Mouse (Mus musculus): Measurements from ENCODE around the gene Dkk3. TPM values are rescaled to one million over a fixed set of nuclear protein-coding genes. Genes with fewer than 3 reads are reported as not detected.
A peak's percentile ranks its signal among the peaks of the same experiment; 100 is the strongest.

Dkk3 gene
- polyA plus RNA-seq, 1 experiment = 16.8 TPM

DNA sequence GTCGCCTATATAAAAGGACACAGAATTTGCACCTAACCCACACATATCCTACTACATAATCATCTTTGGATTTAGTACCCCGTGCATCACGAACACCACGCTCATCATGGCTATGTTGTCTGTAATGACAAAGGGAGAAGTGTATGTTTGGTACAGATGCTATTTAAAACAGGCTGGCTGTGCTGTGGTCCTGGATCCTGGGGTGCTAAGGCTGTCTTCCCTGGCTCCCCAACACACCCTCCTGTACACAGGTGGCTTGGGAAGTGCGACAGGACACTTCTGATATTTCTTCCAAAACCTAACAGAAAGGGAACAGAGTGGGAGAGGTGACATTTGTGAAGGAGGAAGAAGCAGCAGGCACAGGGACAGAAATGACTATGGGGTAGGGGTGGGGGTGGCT is 35.2 kb downstream of the Dkk3 start:
- WGBS = 95% methylated on average over 5 of the region's 5 CpGs
- no peak for DNase-seq
- Histone ChIP-seq H3K27me3 (replicated peaks; ENCODE audit: control insufficient read depth, insufficient read depth, low read length) (no peaks in the 10 kb centered on the region), H3K4me3 (ENCODE audit: insufficient read depth, low read depth, low read length) (no peak overlapping the region), H3K27ac (ENCODE audit: insufficient read depth, low read depth, low read length) (no peak overlapping the region), H3K36me3 (ENCODE audit: control insufficient read depth, insufficient read depth, low read length) (no peaks in the 10 kb centered on the region), H3K4me1 (ENCODE audit: control insufficient read depth, insufficient read depth, low read length) (peaks cover 6% of the 10 kb centered on the region)
- TF ChIP-seq CTCF (conservative IDR thresholded peaks at IDR 0.05; ENCODE audit: insufficient read depth, insufficient read length, low read depth, low read length) (no peak), POLR2A (IDR thresholded peaks at IDR 0.05; ENCODE audit: low read depth, low read length) (no peak)

- DNase-seq = no peak
- Histone ChIP-seq H3K27ac (ENCODE audit: insufficient read depth, low read depth, low read length) (no peak overlapping the region), H3K27me3 (replicated peaks; ENCODE audit: control insufficient read depth, insufficient read depth, low read length) (no peaks in the 10 kb centered on the region), H3K4me1 (ENCODE audit: control insufficient read depth, insufficient read depth, low read length) (no peaks in the 10 kb centered on the region), H3K36me3 (ENCODE audit: control insufficient read depth, insufficient read depth, low read length) (no peaks in the 10 kb centered on the region), H3K4me3 (ENCODE audit: insufficient read depth, low read depth, low read length) (no peak overlapping the region)
- 87% methylated on average over 11 of the region's 11 CpGs for WGBS
- TF ChIP-seq POLR2A (IDR thresholded peaks at IDR 0.05; ENCODE audit: low read depth, low read length) = no peak
Observed at GRCm38 (mm10) chr7:112121866-112122500, 36.9 kb downstream of the Dkk3 start.

- peak; percentile 70 for DNase-seq
- Histone ChIP-seq H3K4me3 (ENCODE audit: insufficient read depth, low read depth, low read length) (no peak overlapping the region), H3K4me1 (ENCODE audit: control insufficient read depth, insufficient read depth, low read length) (no peaks in the 10 kb centered on the region), H3K36me3 (ENCODE audit: control insufficient read depth, insufficient read depth, low read length) (no peaks in the 10 kb centered on the region), H3K27ac (ENCODE audit: insufficient read depth, low read depth, low read length) (no peak overlapping the region), H3K27me3 (replicated peaks; ENCODE audit: control insufficient read depth, insufficient read depth, low read length) (no peaks in the 10 kb centered on the region)
- no peak for TF ChIP-seq POLR2A (IDR thresholded peaks at IDR 0.05; ENCODE audit: low read depth, low read length)
- TF ChIP-seq CTCF (conservative IDR thresholded peaks at IDR 0.05; ENCODE audit: insufficient read depth, insufficient read length, low read depth, low read length) = no peak
- 68% methylated on average over 11 of the region's 11 CpGs for WGBS
Observed at GRCm38 (mm10) chr7:112120861-112121810, 37.7 kb downstream of the Dkk3 start.

DNA sequence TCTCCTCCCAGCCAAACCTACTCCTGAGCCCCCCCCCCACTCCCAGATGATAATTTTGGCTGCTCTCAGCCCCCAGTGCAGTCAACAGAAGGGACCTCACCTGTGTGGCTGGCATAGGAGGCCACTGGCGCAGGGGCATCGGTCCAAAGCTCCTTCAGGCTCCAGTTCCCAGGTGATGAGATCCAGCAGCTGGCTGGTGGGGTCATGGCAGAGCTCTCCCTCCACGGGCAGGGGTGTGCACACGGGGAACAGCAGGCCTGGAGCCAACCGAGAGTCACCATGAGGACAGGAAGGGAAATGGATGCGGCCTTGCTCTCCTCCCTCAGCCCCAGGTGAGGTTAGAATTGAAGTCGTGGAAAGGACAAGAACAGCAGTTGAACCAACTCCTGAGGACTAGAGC is 39.6 kb downstream of the Dkk3 start:
- DNase-seq = no peak
- Histone ChIP-seq H3K36me3 (ENCODE audit: control insufficient read depth, insufficient read depth, low read length) (no peaks in the 10 kb centered on the region), H3K4me1 (ENCODE audit: control insufficient read depth, insufficient read depth, low read length) (no peaks in the 10 kb centered on the region), H3K4me3 (ENCODE audit: insufficient read depth, low read depth, low read length) (no peak overlapping the region), H3K27ac (ENCODE audit: insufficient read depth, low read depth, low read length) (no peak overlapping the region), H3K27me3 (replicated peaks; ENCODE audit: control insufficient read depth, insufficient read depth, low read length) (no peaks in the 10 kb centered on the region)
- TF ChIP-seq CTCF (conservative IDR thresholded peaks at IDR 0.05; ENCODE audit: insufficient read depth, insufficient read length, low read depth, low read length) = no peak
- no peak for TF ChIP-seq POLR2A (IDR thresholded peaks at IDR 0.05; ENCODE audit: low read depth, low read length)
- 74% methylated on average over 7 of the region's 7 CpGs for WGBS

DNA sequence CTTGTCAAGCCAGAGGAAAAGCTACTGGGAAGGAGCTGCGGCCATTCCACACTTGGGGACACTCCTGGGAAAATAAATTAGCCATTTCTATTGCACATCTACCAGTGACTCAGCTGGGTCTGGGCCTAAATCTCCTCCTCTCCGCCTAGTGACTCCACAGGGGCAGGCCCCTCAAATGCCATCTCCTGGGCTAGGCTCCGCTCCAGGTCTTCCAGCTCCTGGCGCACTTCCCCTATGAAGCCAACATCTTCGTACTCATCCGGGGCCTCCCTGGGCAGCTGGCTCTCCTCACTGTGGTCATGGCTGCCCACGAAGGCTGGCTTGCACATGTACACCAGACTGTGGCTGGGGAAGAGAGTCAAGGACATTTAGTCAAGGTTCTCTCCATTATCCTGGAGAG is 40.8 kb downstream of the Dkk3 start:
- no peaks in the 10 kb centered on the region for H3K27me3 ChIP-seq (replicated peaks; ENCODE audit: control insufficient read depth, insufficient read depth, low read length)
- no peaks in the 10 kb centered on the region for H3K4me1 ChIP-seq (ENCODE audit: control insufficient read depth, insufficient read depth, low read length)
- H3K4me3 ChIP-seq (ENCODE audit: insufficient read depth, low read depth, low read length) = no peak overlapping the region
- 90% methylated on average over 7 of the region's 7 CpGs for WGBS
- no peaks in the 10 kb centered on the region for H3K36me3 ChIP-seq (ENCODE audit: control insufficient read depth, insufficient read depth, low read length)
- no peak for DNase-seq
- no peak for TF ChIP-seq POLR2A (IDR thresholded peaks at IDR 0.05; ENCODE audit: low read depth, low read length)
- no peak for TF ChIP-seq CTCF (conservative IDR thresholded peaks at IDR 0.05; ENCODE audit: insufficient read depth, insufficient read length, low read depth, low read length)
- no peak overlapping the region for H3K27ac ChIP-seq (ENCODE audit: insufficient read depth, low read depth, low read length)

- Histone ChIP-seq H3K36me3 (ENCODE audit: control insufficient read depth, insufficient read depth, low read length) (no peaks in the 10 kb centered on the region), H3K4me3 (ENCODE audit: insufficient read depth, low read depth, low read length) (no peak overlapping the region), H3K27ac (ENCODE audit: insufficient read depth, low read depth, low read length) (no peak overlapping the region), H3K27me3 (replicated peaks; ENCODE audit: control insufficient read depth, insufficient read depth, low read length) (no peaks in the 10 kb centered on the region), H3K4me1 (ENCODE audit: control insufficient read depth, insufficient read depth, low read length) (no peaks in the 10 kb centered on the region)
- WGBS = 81% methylated on average over 7 of the region's 7 CpGs
- no peak for DNase-seq
- TF ChIP-seq POLR2A (IDR thresholded peaks at IDR 0.05; ENCODE audit: low read depth, low read length) = no peak
Observed at GRCm38 (mm10) chr7:112117501-112117900, 41.4 kb downstream of the Dkk3 start.

GRCm38 (mm10) chr7:112110638-112111372 is 48.1 kb downstream of the Dkk3 start:
- 82% methylated on average over 19 of the region's 19 CpGs for WGBS
- H3K27ac ChIP-seq (ENCODE audit: insufficient read depth, low read depth, low read length) = no peak overlapping the region
- H3K4me1 ChIP-seq (ENCODE audit: control insufficient read depth, insufficient read depth, low read length) = no peaks in the 10 kb centered on the region
- DNase-seq = no peak
- TF ChIP-seq CTCF (conservative IDR thresholded peaks at IDR 0.05; ENCODE audit: insufficient read depth, insufficient read length, low read depth, low read length) (no peak), POLR2A (IDR thresholded peaks at IDR 0.05; ENCODE audit: low read depth, low read length) (no peak)
- H3K4me3 ChIP-seq (ENCODE audit: insufficient read depth, low read depth, low read length) = no peak overlapping the region
- H3K36me3 ChIP-seq (ENCODE audit: control insufficient read depth, insufficient read depth, low read length) = peaks cover 12% of the 10 kb centered on the region
- no peaks in the 10 kb centered on the region for H3K27me3 ChIP-seq (replicated peaks; ENCODE audit: control insufficient read depth, insufficient read depth, low read length)

Measured in kidney, adult 2 months (tissue).